Mouse (Mus musculus) C3H10T1/2 (cell line): ENCODE data around the gene Entr1. TPM values are rescaled to one million over a fixed set of nuclear protein-coding genes. Genes with fewer than 3 reads are reported as not detected.

Experiments used
- polyA plus RNA-seq, 2 experiments: library from polyadenylated mRNA; unstranded; fragments of >200 nt; fragmentation: generic; extraction: Trizol; gene quantifications; one replicate each; pipeline ENCODE4 v1.2.1; 2012; ENCODE audit warnings: missing spikeins in 2 of 2

Entr1 gene
- 10 to 100 TPM in 1 of 2 experiments, 1 to 10 TPM in 1; 8.2 to 41.5 TPM for polyA plus RNA-seq

DNA sequence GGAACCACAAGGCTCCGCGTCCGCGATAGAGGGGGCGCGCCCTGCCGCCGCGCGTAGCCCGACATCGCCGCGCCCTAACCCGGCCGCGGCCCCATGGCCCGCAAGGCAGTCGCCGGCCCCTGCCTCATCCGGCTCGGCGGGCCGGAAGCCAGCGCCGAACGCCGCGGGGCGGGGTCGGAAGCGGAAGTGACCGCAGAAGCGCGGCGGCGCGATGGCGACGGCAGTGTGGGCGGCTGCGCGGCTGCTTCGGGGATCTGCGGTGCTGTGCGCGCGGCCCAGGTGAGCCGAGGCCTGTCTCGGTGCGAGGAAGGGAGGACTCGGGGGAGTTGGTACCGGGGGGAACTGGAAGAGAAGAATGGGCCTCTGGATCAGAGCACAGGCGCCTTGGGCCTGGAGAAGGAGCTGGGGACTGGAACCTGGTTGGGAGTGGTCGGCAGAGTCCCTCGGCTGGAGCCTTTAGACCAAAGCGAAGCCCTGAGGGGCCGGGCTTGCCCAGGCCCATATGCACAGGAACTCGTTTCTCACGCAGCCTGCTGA lies at the start of gene Entr1, which contains the start of gene Pmpca:
Gene Entr1 (minus strand): TSS at position 163 of the 537 bp plus-strand sequence.
Gene Pmpca (plus strand): TSS at position 186 of the 537 bp plus-strand sequence.

GRCm38 (mm10) chr2:26408515-26409356 lies 19.6 kb upstream of the Entr1 start, which contains the start of gene Inpp5e:
Gene Inpp5e, minus strand, starts transcription at chr2:26409203.

GRCm38 (mm10) chr2:26380131-26380771 lies 8.9 kb downstream of the Entr1 start, which contains the start of gene Snapc4:
Gene Snapc4, minus strand, starts transcription at chr2:26380653.

DNA sequence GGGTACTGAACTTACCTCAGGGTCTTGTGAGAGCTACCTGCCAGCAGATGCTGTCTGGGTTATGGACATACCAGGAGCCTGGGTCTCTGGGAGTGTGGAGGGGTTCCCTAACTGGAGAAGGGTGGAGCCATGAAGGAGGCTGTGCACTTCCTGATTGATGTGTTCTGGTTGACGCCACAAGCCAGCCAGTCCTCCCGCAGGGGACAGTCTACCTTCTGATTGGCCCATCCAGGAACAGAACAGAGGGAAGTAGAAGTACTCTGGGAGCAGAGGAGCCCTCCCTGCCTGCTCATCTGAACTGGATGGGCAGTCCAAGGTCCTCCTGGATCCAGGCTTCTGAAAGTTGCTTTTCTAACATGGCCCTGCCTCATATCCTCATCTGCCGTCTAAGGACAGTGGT lies 28.3 kb downstream of the Entr1 start, which contains the start of gene Card9:
Gene Card9 (minus strand): TSS at position 147 of the 400 bp plus-strand sequence.

GRCm38 (mm10) chr2:26351358-26352290 lies 37.5 kb downstream of the Entr1 start, which contains the start of gene Dnlz:
Gene Dnlz, minus strand, starts transcription at chr2:26352110.

Other genes with a start within 250 kb of the Entr1 start
- gene Lhx3, start 181.0 kb downstream of the Entr1 start, polyA plus RNA-seq, result under 1 TPM in 1 of 2 experiments, not detected in 1; 0.02 TPM
- gene Qsox2, start 151.8 kb downstream of the Entr1 start, polyA plus RNA-seq, result 1 to 10 TPM; 1.5 to 7.5 TPM
- gene Ccdc187, start 94.8 kb downstream of the Entr1 start, polyA plus RNA-seq, result not detected
- 10 to 100 TPM in 1 of 2 experiments, 1 to 10 TPM in 1; 7.1 to 16.1 TPM for gene Gpsm1, start 73.8 kb downstream of the Entr1 start, polyA plus RNA-seq
- gene Dnlz, start 37.2 kb downstream of the Entr1 start, polyA plus RNA-seq, result 10 to 100 TPM; 25.1 to 33.2 TPM
- gene Card9, start 28.4 kb downstream of the Entr1 start, polyA plus RNA-seq, result under 1 TPM in 1 of 2 experiments, not detected in 1; 0.06 TPM
- 10 to 100 TPM in 1 of 2 experiments, 1 to 10 TPM in 1; 7.2 to 16.2 TPM for gene Snapc4, start 8.7 kb downstream of the Entr1 start, polyA plus RNA-seq
- 10 to 100 TPM; 30.0 to 43.4 TPM for gene Pmpca, start within 50 bp of the Entr1 start, polyA plus RNA-seq
- 10 to 100 TPM in 1 of 2 experiments, 1 to 10 TPM in 1; 2.1 to 15.1 TPM for gene Inpp5e, start 19.9 kb upstream of the Entr1 start, polyA plus RNA-seq
- 10 to 100 TPM in 1 of 2 experiments, 1 to 10 TPM in 1; 4.5 to 25.2 TPM for gene Sec16a, start 55.9 kb upstream of the Entr1 start, polyA plus RNA-seq
- gene Notch1, start 127.3 kb upstream of the Entr1 start, polyA plus RNA-seq, result 10 to 100 TPM in 1 of 2 experiments, under 1 TPM in 1; 0.28 to 11.8 TPM
- gene Egfl7, start 190.7 kb upstream of the Entr1 start, polyA plus RNA-seq, result 1 to 10 TPM; 6.8 to 8.8 TPM
- not detected for gene Gm20532, start 197.3 kb upstream of the Entr1 start, polyA plus RNA-seq
- 10 to 100 TPM; 55.1 to 65.9 TPM for gene Agpat2, start 215.1 kb upstream of the Entr1 start, polyA plus RNA-seq
- 10 to 100 TPM; 15.9 to 42.0 TPM for gene Fam69b, start 239.1 kb upstream of the Entr1 start, polyA plus RNA-seq